Mouse (Mus musculus): ENCODE data around the gene Cpne1. TPM values are rescaled to one million over a fixed set of nuclear protein-coding genes. Genes with fewer than 3 reads are reported as not detected.
"Not testable (repeated sequence)": the region's sequence is repeated elsewhere in the genome, so short reads cannot be mapped to it uniquely, and the experiment has no call there.

Gene Cpne1
- polyA plus RNA-seq, 1 experiment from 2014 or later, result 22.7 TPM

- H3K36me3 ChIP-seq, result peaks cover 33% of the 10 kb centered on the region; the same call in 1 of the 2 replicates
- ATAC-seq (replicated peaks; ENCODE audit: insufficient number of reproducible peaks, insufficient read depth, low FRiP score, low read depth), result no peak
- 94% methylated on average over 5 of the region's 5 CpGs for WGBS
Measured at GRCm38 (mm10) chr2:156126992-156127391, 15.2 kb upstream of the Cpne1 start, which contains the start of gene Gm28036. Gm28036 (minus strand) TSS chr2:156127092.

DNA sequence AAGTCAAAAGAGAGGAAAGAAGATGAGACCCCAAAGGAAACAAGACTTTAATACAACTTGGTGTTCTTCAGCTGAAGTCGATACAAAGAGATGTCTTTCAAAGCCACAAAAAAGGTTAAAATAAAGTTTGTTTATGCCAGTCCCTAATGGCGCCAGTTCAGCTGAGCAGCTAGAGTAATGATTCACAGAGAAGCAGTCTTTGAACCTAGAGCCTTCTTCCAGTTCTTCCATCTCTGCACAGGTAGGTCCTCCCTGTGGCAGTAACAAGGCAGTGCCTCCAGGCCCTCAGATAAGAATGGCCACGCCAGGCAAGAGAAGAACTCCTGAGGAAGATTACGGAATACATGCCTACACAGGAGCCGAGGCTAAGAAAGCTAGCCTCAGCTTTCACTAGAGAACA lies 12.0 kb upstream of the Cpne1 start:
- Histone ChIP-seq H3K36me3 (peaks cover 33% of the 10 kb centered on the region; the same call in 1 of the 2 replicates), H3K4me3 (no peak overlapping the region), H3K9ac (no peak overlapping the region), H3K27ac (no peak overlapping the region), H3K9me3 (replicated peaks) (no peaks in the 10 kb centered on the region), H3K4me1 (replicated peaks) (no peaks in the 10 kb centered on the region), H3K4me2 (no peak overlapping the region), H3K27me3 (no peaks in the 10 kb centered on the region)
- ATAC-seq (replicated peaks; ENCODE audit: insufficient number of reproducible peaks, insufficient read depth, low FRiP score, low read depth), result no peak
- 80% methylated on average over 5 of the region's 5 CpGs for WGBS

More at GRCm38 (mm10) chr2:156126992-156127391, 15.2 kb upstream of the Cpne1 start, which contains the start of gene Gm28036:
- Histone ChIP-seq H3K27ac (no peak within 1 kb of the TSS), H3K9me3 (replicated peaks) (no peaks in the 10 kb centered on the region), H3K27me3 (no peaks in the 10 kb centered on the region), H3K4me2 (no peak within 1 kb of the TSS), H3K9ac (no peak within 1 kb of the TSS), H3K4me3 (no peak within 1 kb of the TSS), H3K4me1 (replicated peaks) (no peaks in the 10 kb centered on the region)

GRCm38 (mm10) chr2:156119566-156119965 lies 7.8 kb upstream of the Cpne1 start:
- Histone ChIP-seq H3K4me3 (no peak overlapping the region), H3K27ac (no peak overlapping the region), H3K9ac (no peak overlapping the region), H3K36me3 (peaks cover 13% of the 10 kb centered on the region; the same call in 1 of the 2 replicates), H3K4me1 (replicated peaks) (no peaks in the 10 kb centered on the region), H3K9me3 (replicated peaks) (no peaks in the 10 kb centered on the region), H3K4me2 (no peak overlapping the region), H3K27me3 (no peaks in the 10 kb centered on the region)
- ATAC-seq (replicated peaks; ENCODE audit: insufficient number of reproducible peaks, insufficient read depth, low FRiP score, low read depth), result no peak

- WGBS, result 16% methylated on average over 5 of the region's 5 CpGs
- Histone ChIP-seq H3K4me1 (replicated peaks) (peaks cover 13% of the 10 kb centered on the region), H3K9ac (peak overlapping the region; percentile 95), H3K4me3 (peak overlapping the region; percentile 91), H3K27ac (peak overlapping the region; percentile 93), H3K4me2 (peak overlapping the region; percentile 56)
- not testable (repeated sequence) for ATAC-seq (replicated peaks; ENCODE audit: insufficient number of reproducible peaks, insufficient read depth, low FRiP score, low read depth); H3K9me3 ChIP-seq (replicated peaks); H3K36me3 ChIP-seq; H3K27me3 ChIP-seq
Measured at GRCm38 (mm10) chr2:156112080-156112423, 287 bp upstream of the Cpne1 start.

- peak; percentile 49; the same call in 1 of the 2 replicates for ATAC-seq (replicated peaks; ENCODE audit: insufficient number of reproducible peaks, insufficient read depth, low FRiP score, low read depth)
Measured at GRCm38 (mm10) chr2:156110627-156111357, 973 bp downstream of the Cpne1 start.

DNA sequence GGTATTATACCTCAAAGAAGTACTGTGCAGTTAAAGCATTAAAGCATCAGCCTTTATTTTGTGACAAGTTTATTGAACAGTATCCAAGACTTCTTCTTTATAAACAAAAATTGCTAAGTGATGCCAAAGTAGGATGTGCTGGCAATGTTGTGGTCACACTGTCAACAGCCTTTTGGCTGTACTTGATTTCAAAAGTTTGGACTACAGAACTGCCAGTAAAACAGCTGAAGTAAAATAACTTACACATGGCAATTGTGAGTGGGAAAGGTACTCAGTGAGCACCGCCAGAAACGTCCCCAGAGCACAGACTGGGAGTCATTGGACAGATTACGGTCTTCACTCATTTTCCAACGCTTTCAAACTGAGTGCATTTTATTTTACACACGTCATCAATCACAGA lies 19.8 kb downstream of the Cpne1 start:
- no peak overlapping the region for H3K27ac ChIP-seq
- H3K4me3 ChIP-seq, result no peak overlapping the region
- WGBS, result 74% methylated on average over 5 of the region's 5 CpGs
- no peak overlapping the region for H3K9ac ChIP-seq
- no peak for ATAC-seq (replicated peaks; ENCODE audit: insufficient number of reproducible peaks, insufficient read depth, low FRiP score, low read depth)
- H3K36me3 ChIP-seq, result peaks cover 28% of the 10 kb centered on the region
- H3K27me3 ChIP-seq, result no peaks in the 10 kb centered on the region
- peaks cover 7% of the 10 kb centered on the region; the same call in 1 of the 2 replicates for H3K4me1 ChIP-seq (replicated peaks)
- H3K4me2 ChIP-seq, result no peak overlapping the region
- no peaks in the 10 kb centered on the region for H3K9me3 ChIP-seq (replicated peaks)

More at GRCm38 (mm10) chr2:156110627-156111357, 973 bp downstream of the Cpne1 start:
- Histone ChIP-seq H3K9me3 (replicated peaks) (no peaks in the 10 kb centered on the region), H3K27me3 (no peaks in the 10 kb centered on the region), H3K4me2 (peak overlapping the region; percentile 78), H3K36me3 (no peaks in the 10 kb centered on the region), H3K4me3 (peak overlapping the region; percentile 91), H3K9ac (peak overlapping the region; percentile 95), H3K4me1 (replicated peaks) (peaks cover 15% of the 10 kb centered on the region), H3K27ac (peak overlapping the region; percentile 93)
- WGBS, result under 1% methylated on average over 16 of the region's 16 CpGs

GRCm38 (mm10) chr2:156089799-156090198 lies 22.0 kb downstream of the Cpne1 start:
- Histone ChIP-seq H3K27ac (no peak overlapping the region), H3K4me3 (no peak overlapping the region), H3K4me1 (replicated peaks) (peaks cover 15% of the 10 kb centered on the region), H3K9me3 (replicated peaks) (no peaks in the 10 kb centered on the region), H3K27me3 (no peaks in the 10 kb centered on the region), H3K4me2 (no peak overlapping the region), H3K36me3 (peaks cover 9% of the 10 kb centered on the region), H3K9ac (no peak overlapping the region)
- ATAC-seq (replicated peaks; ENCODE audit: insufficient number of reproducible peaks, insufficient read depth, low FRiP score, low read depth), result no peak
- WGBS, result 93% methylated on average over 1 of the region's 1 CpGs

- H3K9me3 ChIP-seq (replicated peaks), result no peaks in the 10 kb centered on the region
- WGBS, result 82% methylated on average over 7 of the region's 7 CpGs
- no peaks in the 10 kb centered on the region for H3K27me3 ChIP-seq
- no peak overlapping the region for H3K4me2 ChIP-seq
- H3K9ac ChIP-seq, result no peak overlapping the region
- H3K36me3 ChIP-seq, result peaks cover 9% of the 10 kb centered on the region
- H3K4me1 ChIP-seq (replicated peaks), result peaks cover 15% of the 10 kb centered on the region
- H3K4me3 ChIP-seq, result no peak overlapping the region
- no peak for ATAC-seq (replicated peaks; ENCODE audit: insufficient number of reproducible peaks, insufficient read depth, low FRiP score, low read depth)
- no peak overlapping the region for H3K27ac ChIP-seq
Measured at GRCm38 (mm10) chr2:156087391-156088110, 24.2 kb downstream of the Cpne1 start.

GRCm38 (mm10) chr2:156084541-156084940 lies 27.2 kb downstream of the Cpne1 start:
- peaks cover 24% of the 10 kb centered on the region for H3K4me1 ChIP-seq (replicated peaks)
- H3K4me2 ChIP-seq, result no peak overlapping the region
- H3K9ac ChIP-seq, result no peak overlapping the region
- 79% methylated on average over 3 of the region's 3 CpGs for WGBS
- no peak overlapping the region for H3K27ac ChIP-seq
- H3K27me3 ChIP-seq, result no peaks in the 10 kb centered on the region
- H3K4me3 ChIP-seq, result no peak overlapping the region
- ATAC-seq (replicated peaks; ENCODE audit: insufficient number of reproducible peaks, insufficient read depth, low FRiP score, low read depth), result no peak
- H3K9me3 ChIP-seq (replicated peaks), result no peaks in the 10 kb centered on the region
- peaks cover under 1% of the 10 kb centered on the region for H3K36me3 ChIP-seq

- H3K4me1 ChIP-seq (replicated peaks), result peaks cover 15% of the 10 kb centered on the region
- no peaks in the 10 kb centered on the region for H3K9me3 ChIP-seq (replicated peaks)
- no peak for ATAC-seq (replicated peaks; ENCODE audit: insufficient number of reproducible peaks, insufficient read depth, low FRiP score, low read depth)
- no peaks in the 10 kb centered on the region for H3K27me3 ChIP-seq
- peak overlapping the region; percentile 15; the same call in 1 of the 2 replicates for H3K27ac ChIP-seq
- no peak overlapping the region for H3K4me3 ChIP-seq
- no peak overlapping the region for H3K9ac ChIP-seq
- no peak overlapping the region for H3K4me2 ChIP-seq
- peaks cover 35% of the 10 kb centered on the region for H3K36me3 ChIP-seq
- WGBS, result 82% methylated on average over 7 of the region's 7 CpGs
Measured at GRCm38 (mm10) chr2:156080391-156080790, 31.4 kb downstream of the Cpne1 start.

GRCm38 (mm10) chr2:156079674-156080073 lies 32.1 kb downstream of the Cpne1 start:
- Histone ChIP-seq H3K9me3 (replicated peaks) (no peaks in the 10 kb centered on the region), H3K36me3 (peaks cover 42% of the 10 kb centered on the region), H3K4me2 (no peak overlapping the region), H3K4me3 (no peak overlapping the region), H3K27ac (peak overlapping the region; percentile 34; the same call in 1 of the 2 replicates), H3K27me3 (no peaks in the 10 kb centered on the region), H3K4me1 (replicated peaks) (peaks cover 15% of the 10 kb centered on the region), H3K9ac (no peak overlapping the region)
- WGBS, result 34% methylated on average over 4 of the region's 4 CpGs
- peak; percentile 43; the same call in 1 of the 2 replicates for ATAC-seq (replicated peaks; ENCODE audit: insufficient number of reproducible peaks, insufficient read depth, low FRiP score, low read depth)

Measured in heart, embryonic 15.5 days (tissue).